Mouse (Mus musculus): ENCODE results near the gene 1500011B03Rik. TPM values are rescaled to one million over a fixed set of nuclear protein-coding genes. Genes with fewer than 3 reads are reported as not detected.
"Not testable (repeated sequence)": the region's sequence is repeated elsewhere in the genome, so short reads cannot be mapped to it uniquely, and the experiment has no call there.

1500011B03Rik gene
- total RNA-seq (2021): 1 to 10 TPM; 5.6 to 7.0 TPM
- long read RNA-seq, experiment 1, partial matches to known transcripts: 0 of 7 reads
- long read RNA-seq, experiment 1, other reads (novel, unspliced or antisense): 1 of 7 reads
- long read RNA-seq, experiment 2, partial matches to known transcripts: 0 of 5 reads
- long read RNA-seq, experiment 2, other reads (novel, unspliced or antisense): 0 of 5 reads

DNA sequence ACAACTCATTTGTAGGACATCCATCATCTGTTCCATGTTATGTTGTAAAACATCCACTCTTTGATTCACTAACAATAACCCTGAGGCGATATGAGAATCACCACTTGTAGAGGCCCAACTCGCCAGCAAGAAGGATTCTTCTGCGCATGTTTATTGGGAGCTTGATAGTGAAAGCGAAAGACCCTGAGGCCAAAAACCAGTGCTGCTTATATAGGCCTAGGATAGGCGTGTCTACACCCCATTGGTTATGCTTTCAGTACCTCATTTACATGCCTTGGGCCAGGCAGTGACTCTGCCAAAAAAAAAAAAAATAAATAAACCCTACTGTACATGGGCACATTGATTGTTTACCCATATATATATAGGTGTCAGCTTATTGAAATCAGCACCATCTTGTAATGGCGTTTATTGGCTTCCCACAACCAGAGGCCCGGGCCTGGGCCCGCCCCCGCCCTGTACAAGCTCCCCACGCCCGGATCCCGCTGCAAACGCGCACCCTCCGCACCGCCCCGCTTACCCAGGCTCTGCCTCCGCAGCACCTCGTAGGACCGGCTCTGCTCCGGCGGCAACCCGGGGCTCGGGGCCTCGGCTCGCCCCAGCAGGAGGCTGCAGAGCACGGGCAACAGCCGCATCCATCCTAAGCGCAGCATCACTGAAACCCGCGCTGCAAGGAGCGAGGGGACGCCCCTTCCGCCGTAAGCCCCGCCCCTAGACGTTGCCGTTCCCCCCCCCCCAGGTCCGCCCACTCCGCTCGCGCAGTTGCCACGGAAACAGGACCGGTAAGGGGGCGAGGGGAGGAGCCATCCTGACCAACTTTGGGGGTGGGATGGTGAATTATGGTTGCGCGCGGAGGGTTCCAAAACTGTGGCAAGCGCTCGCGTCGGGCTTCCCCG lies at the start of gene 1500011B03Rik:
Gene 1500011B03Rik, minus strand, starts transcription at position 673 of the 893 bp plus-strand sequence.
- DNase-seq: peak; percentile 58

GRCm38 (mm10) chr5:114865279-114865678 lies 42.0 kb upstream of the 1500011B03Rik start:
- DNase-seq: no peak

DNA sequence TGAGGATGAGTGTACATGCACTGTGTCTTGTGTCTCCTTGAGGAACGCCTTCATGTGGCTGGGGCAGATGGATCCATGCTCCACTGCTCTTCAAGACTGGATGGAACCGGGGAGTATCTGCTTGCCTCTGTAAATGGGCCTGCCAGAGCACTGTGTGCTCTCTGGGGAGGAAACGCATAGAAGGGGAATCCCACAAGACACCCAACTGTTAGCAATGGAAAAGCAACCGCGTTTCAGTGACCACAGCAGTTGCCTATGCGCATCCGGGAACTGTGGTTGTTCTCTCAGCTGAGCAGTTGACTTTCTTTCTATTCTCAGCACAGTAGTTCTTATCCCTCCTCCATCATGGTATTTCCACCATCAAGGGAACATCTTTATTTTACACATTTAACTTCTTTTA lies 41.5 kb upstream of the 1500011B03Rik start:
- DNase-seq: no peak

DNA sequence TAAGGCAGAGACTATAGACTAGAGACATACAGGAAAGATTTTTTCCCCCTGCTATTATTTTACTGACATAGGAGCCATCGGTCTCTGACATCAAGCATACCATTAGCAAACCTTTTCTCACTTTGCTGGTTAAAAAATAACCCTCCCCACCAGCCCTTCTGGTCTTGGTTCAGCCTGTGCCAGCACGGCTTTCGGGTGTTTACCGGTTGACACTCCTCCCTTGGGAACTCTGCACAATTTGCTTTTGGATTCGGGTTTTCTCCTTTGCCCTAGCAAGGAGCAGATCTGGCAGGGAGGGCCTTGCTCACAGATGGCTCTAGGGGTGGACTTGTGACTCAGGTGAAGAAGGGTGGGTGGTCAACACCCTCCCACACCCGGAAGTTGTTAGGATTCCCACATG lies 38.5 kb upstream of the 1500011B03Rik start:
- no peak for DNase-seq

GRCm38 (mm10) chr5:114859253-114859652 lies 36.0 kb upstream of the 1500011B03Rik start:
- DNase-seq: no peak

- no peak for DNase-seq
Measured at GRCm38 (mm10) chr5:114858582-114858981, 35.3 kb upstream of the 1500011B03Rik start, which contains the start of gene Gm9936. Gene Gm9936, minus strand, starts transcription at chr5:114858682.

GRCm38 (mm10) chr5:114853364-114853763 lies 30.1 kb upstream of the 1500011B03Rik start, which contains the start of gene 4930519G04Rik:
Gene 4930519G04Rik, plus strand, starts transcription at chr5:114853664.
- not testable (repeated sequence) for DNase-seq

DNA sequence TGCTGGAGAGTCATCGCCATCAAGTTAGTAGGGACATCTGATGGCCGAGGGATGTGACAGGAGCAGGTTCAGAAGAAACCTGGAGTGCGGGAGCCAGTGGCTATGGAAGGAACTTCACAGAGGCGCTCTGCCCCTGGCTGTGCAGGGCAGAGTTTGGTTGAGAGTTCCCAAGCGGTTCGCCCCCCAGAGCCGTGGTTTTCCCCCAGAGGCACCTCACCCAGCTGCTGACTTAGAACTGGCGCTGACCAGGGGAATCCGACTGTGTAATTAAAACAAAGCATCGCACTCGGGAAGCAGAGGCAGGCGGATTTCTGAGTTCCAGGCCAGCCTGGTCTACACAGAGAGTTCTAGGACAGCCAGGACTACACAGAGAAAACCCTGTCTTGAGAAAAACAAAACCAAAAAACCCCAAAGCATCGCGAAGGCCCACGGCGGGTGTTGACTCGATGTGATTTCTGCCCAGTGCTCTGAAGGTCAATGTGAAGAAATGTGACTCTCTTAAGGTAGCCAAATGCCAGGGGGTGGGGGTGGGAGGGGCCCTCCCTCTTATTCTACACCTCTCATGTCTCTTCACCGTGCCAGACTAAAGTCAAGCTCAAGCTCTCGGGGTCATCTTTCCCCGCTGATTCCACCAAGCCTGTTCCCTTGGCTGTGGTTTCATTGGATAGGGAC lies 28.4 kb upstream of the 1500011B03Rik start:
- no peak for DNase-seq

DNA sequence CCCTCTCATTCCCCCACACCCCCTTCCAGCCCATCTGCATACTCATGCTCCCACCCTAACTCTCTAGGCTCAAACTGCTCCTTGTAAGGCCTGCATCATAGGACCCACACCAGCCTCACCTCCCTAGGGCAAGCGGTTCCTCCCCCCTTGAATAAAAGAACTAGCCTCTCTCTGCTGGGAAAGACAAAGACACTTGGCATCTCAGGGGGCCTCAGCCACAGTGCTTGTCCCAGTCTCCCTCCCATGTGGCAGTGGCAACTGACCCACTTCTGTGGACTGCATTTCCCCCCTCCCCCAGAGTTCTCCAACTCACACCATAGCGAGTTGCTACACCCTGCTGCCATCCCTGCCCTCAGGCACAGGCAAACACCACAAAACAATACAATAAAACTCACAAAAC lies 21.1 kb upstream of the 1500011B03Rik start:
- not testable (repeated sequence) for DNase-seq

DNA sequence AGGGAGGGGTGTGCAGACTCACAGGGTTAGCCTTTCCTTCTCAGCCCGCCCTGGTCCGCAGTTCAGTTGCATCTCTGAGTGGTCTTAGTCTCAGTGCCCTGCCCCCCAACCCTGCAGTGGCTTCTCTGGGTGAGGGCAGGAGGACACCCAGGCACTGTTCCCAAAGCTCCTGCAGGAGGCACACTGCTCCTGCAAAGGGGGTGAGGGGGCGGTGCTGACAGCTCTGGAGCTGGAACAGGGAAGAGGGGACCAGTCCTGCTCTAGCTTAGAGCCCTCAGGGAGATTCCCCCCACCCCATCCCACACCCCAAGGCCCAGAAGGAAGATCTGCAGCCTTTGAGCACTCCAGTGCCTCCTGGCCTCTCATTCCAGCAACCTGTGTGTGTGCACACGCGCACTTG lies 19.4 kb upstream of the 1500011B03Rik start:
- DNase-seq: no peak

GRCm38 (mm10) chr5:114842155-114842554 lies 18.9 kb upstream of the 1500011B03Rik start:
- DNase-seq: not testable (repeated sequence)

GRCm38 (mm10) chr5:114840481-114840880 lies 17.2 kb upstream of the 1500011B03Rik start:
- not testable (repeated sequence) for DNase-seq

GRCm38 (mm10) chr5:114836886-114837285 lies 13.6 kb upstream of the 1500011B03Rik start:
- DNase-seq: no peak

GRCm38 (mm10) chr5:114829740-114830139 lies 6.5 kb upstream of the 1500011B03Rik start:
- no peak for DNase-seq

- no peak for DNase-seq
Measured at GRCm38 (mm10) chr5:114827427-114827826, 4.2 kb upstream of the 1500011B03Rik start.

DNA sequence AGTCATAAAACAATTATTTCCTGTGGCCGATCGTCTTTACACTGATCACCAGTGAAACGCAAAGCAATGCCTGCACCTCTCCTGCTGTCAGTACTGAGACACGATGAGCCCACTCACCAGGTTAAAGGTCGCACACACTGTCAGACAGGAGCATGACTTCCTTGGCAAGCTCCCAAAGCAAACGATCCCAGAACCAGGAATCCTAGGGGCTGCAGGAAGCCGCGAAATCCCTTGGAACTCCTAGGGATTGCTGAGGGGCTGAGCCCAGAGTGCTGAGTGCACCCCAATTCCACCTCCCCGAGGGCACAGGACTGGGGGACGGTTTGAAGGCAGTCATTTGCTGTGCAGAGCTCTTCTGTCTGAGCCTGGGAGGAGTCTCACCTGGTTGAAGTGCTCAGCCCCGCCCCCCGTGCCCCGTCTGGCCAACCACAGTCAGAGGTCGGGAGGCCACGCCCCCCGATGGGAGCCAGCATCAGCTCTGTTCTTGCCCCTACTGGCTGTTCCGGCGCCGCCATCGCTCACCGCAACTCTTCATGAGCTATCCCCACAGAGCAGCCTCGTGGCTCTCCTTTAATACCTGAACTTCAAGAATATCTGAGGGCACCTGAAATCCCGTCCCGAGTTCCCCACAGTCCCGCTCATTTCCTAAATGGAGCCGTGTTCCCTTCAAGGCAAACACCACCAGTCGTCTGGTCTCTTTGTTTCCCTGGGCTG lies 2.9 kb upstream of the 1500011B03Rik start:
- peak; percentile 47 for DNase-seq

- DNase-seq: no peak
Measured at GRCm38 (mm10) chr5:114824197-114824596, 929 bp upstream of the 1500011B03Rik start.

GRCm38 (mm10) chr5:114818124-114818523 lies 5.1 kb downstream of the 1500011B03Rik start:
- DNase-seq: no peak

DNA sequence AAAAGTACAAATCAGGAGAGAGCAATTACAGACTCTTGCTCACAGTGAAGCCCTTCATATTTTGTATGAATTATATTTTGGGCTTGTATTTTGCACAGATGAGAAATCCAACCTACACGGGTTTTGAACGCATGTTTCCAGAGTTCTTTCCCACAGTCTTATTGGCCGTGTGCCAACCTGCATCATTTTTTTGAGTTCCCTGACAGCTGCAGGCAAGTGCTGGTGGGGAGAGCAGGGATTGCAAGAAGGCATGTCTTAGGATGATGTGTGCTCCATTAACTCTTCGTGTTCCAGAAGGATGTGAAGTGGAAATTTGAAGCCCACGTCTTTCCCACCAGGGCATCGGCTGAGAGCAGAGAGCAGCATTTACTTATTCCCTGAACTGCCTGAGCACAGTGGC lies 6.7 kb downstream of the 1500011B03Rik start:
- no peak for DNase-seq

DNA sequence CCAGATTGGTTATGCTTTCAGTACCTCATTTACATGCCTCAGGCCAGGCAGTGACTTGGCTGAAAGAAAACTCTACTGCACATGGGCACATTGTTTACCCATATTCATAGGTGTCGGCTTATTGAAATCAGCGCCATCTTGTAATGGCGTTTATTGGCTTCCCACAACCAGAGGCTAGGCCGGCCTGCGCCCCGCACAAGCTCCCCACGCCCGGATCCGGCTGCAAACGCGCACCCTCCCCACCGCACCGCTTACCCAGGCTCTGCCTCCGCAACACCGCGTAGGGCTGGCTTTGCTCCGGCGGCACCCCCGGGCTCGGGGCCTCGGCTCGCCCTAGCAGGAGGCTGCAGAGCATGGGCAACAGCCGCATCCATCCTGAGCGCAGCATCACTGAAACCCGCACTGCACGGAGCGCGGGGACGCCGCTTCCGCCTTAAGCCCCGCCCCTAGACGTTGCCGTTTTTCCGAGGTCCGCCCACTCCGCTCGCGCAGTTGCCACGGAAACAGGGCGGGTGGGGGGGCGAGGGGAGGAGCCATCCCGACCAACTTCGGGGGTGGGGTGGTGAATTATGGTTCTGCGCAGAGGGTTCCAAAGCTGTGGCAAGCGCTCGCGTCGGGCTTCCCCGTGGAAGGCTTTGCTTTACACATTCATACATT lies 9.6 kb downstream of the 1500011B03Rik start:
- DNase-seq: peak; percentile 76

- DNase-seq: no peak
Measured at GRCm38 (mm10) chr5:114809826-114810225, 13.4 kb downstream of the 1500011B03Rik start.

Data from gastrocnemius, postnatal 25 days (tissue).